Mouse (Mus musculus) embryonic facial prominence, embryonic 13.5 days (tissue): ENCODE measurements around the gene Pde8a. TPM values are rescaled to one million over a fixed set of nuclear protein-coding genes. Genes with fewer than 3 reads are reported as not detected.
"Not testable (repeated sequence)": the region's sequence is repeated elsewhere in the genome, so short reads cannot be mapped to it uniquely, and the experiment has no call there.

ENCODE experiments used
- ATAC-seq: fragments of 200-750 bp; cut with Nextera tagmentation; 2 replicates; pipeline ENCODE4 v1.8.0; 2017; ENCODE audit warnings: low read depth; ENCODE audit not compliant: insufficient number of reproducible peaks, insufficient read depth, low FRiP score, low TSS enrichment
- H3K27ac ChIP-seq: fragments of 300-500 bp; sonication (generic); 2 replicates; pipeline ENCODE4 v1.5.1; 2015; ENCODE audit warnings: moderate library complexity, mild to moderate bottlenecking, inconsistent platforms
- H3K27me3 ChIP-seq: fragments of 300-500 bp; sonication (generic); 2 replicates; pipeline ENCODE4 v1.6.1; 2015; ENCODE audit warnings: mild to moderate bottlenecking, inconsistent platforms
- H3K36me3 ChIP-seq: fragments of 300-500 bp; sonication (generic); 2 replicates; pipeline ENCODE4 v1.6.1; 2015; ENCODE audit warnings: mild to moderate bottlenecking, inconsistent platforms
- H3K4me1 ChIP-seq: fragments of 300-500 bp; sonication (generic); 2 replicates; pipeline ENCODE4 v1.6.1; 2015; ENCODE audit warnings: inconsistent platforms
- H3K4me2 ChIP-seq: fragments of 300-500 bp; sonication (generic); 2 replicates; pipeline ENCODE4 v1.6.1; 2015; ENCODE audit warnings: moderate library complexity, mild to moderate bottlenecking, inconsistent platforms
- H3K4me3 ChIP-seq: fragments of 300-500 bp; sonication (generic); 2 replicates; pipeline ENCODE4 v1.5.1; 2015; ENCODE audit warnings: mild to moderate bottlenecking, inconsistent platforms
- H3K9ac ChIP-seq: fragments of 300-500 bp; sonication (generic); 2 replicates; pipeline ENCODE4 v1.6.1; 2015; ENCODE audit warnings: mild to moderate bottlenecking, inconsistent platforms
- H3K9me3 ChIP-seq: fragments of 300-500 bp; sonication (generic); 2 replicates; pipeline ENCODE4 v1.6.1; 2016; ENCODE audit warnings: inconsistent platforms
- WGBS: fragments of 180-500 bp; shearing (Covaris S2); methylation state at CpG from one replicate; pipeline ENCODE4 v1.1.7; 2015; ENCODE audit warnings: mixed read lengths; 5-methylcytosine and 5-hydroxymethylcytosine counted together
- polyA plus RNA-seq: library from polyadenylated mRNA; unstranded; fragments of >200 nt; fragmentation: Nextera tagmentation; extraction: Ambion mirVana; gene quantifications from 2 replicates; pipeline ENCODE4 v1.2.1, GENCODE M21; 2015

The Pde8a gene
- polyA plus RNA-seq, 1 experiment from 2014 or later: 4.7 TPM

DNA sequence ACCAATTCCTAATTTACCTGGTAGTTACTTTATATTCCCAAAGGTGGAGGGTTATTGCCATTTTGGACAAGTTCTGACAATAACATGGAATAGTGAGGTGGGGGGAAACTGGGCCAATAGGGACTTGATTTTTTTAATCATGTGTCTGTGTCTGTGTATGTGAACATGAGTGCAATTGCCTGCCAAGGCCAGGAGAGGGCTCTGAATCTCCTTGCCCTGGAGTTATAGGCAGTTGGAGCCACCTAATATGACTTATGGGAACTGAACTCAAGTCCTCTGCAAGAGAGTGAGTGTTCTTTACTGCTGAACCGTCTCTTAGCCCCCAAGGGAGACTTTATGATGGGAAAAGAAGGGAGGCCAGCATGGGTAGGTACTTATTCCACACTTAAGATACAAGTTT lies 28.7 kb upstream of the Pde8a start:
- Histone ChIP-seq H3K27ac (no peak overlapping the region), H3K4me1 (peaks cover 1% of the 10 kb centered on the region), H3K9me3 (no peaks in the 10 kb centered on the region), H3K9ac (no peak overlapping the region), H3K4me3 (no peak overlapping the region), H3K27me3 (no peaks in the 10 kb centered on the region), H3K36me3 (no peaks in the 10 kb centered on the region), H3K4me2 (no peak overlapping the region)
- no peak for ATAC-seq
- 78% methylated on average over 1 of the region's 1 CpGs for WGBS

DNA sequence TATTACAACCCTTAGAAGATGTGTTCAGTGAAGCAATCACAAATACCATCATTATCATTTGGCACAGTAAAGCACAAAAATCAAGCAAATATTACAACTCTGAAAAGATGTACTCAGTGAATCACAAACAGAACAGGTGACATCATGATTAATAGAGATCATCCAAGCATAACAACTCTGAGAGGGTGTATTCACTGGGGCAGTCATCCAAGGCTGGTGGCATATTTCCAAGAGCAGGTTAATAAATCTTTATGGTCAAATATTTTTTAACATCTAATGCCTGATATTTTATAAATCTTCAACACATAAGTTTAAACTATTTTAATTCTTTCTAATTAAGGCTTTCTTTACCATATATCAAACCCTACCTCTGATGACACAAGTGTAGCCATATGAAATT lies 27.4 kb upstream of the Pde8a start:
- not testable (repeated sequence) for H3K9ac ChIP-seq, H3K4me3 ChIP-seq, H3K36me3 ChIP-seq, ATAC-seq, H3K27ac ChIP-seq, H3K9me3 ChIP-seq, H3K27me3 ChIP-seq, H3K4me2 ChIP-seq, H3K4me1 ChIP-seq

DNA sequence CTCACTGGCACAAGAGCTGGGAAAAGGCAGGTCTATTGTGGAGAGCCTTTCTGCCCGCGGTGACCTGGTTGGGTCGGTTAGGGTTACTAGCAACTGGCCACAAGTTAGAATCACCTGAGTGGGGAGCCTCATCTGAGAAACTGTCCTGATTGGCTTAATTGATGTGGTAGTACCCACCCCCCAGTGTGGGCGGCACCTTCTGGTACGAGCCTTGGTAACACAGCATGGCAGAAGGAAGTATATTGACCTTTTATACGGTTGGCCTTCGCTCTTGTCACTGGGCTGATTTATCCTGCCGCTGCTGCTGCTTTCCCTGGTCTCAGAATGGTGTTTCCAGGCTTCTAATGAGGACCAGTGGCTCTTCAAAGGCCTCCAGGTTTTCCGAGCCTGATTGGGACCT lies 24.2 kb upstream of the Pde8a start:
- WGBS: 78% methylated on average over 9 of the region's 9 CpGs
- no peak overlapping the region for H3K4me3 ChIP-seq
- no peak overlapping the region for H3K9ac ChIP-seq
- no peak overlapping the region for H3K27ac ChIP-seq
- no peak for ATAC-seq
- no peak overlapping the region for H3K4me2 ChIP-seq
- no peaks in the 10 kb centered on the region for H3K36me3 ChIP-seq
- no peaks in the 10 kb centered on the region for H3K27me3 ChIP-seq
- 0 out of 2 replicates have a peak, but pooled peaks cover 2% of the 10 kb centered on the region for H3K4me1 ChIP-seq
- H3K9me3 ChIP-seq: no peaks in the 10 kb centered on the region

GRCm38 (mm10) chr7:81195509-81195908 lies 17.9 kb upstream of the Pde8a start:
- H3K27ac ChIP-seq: no peak overlapping the region
- H3K36me3 ChIP-seq: no peaks in the 10 kb centered on the region
- H3K27me3 ChIP-seq: no peaks in the 10 kb centered on the region
- no peak for ATAC-seq
- H3K4me1 ChIP-seq: peaks cover 24% of the 10 kb centered on the region
- no peak overlapping the region for H3K9ac ChIP-seq
- no peak overlapping the region for H3K4me2 ChIP-seq
- no peak overlapping the region for H3K4me3 ChIP-seq
- 54% methylated on average over 4 of the region's 4 CpGs for WGBS
- H3K9me3 ChIP-seq: no peaks in the 10 kb centered on the region

DNA sequence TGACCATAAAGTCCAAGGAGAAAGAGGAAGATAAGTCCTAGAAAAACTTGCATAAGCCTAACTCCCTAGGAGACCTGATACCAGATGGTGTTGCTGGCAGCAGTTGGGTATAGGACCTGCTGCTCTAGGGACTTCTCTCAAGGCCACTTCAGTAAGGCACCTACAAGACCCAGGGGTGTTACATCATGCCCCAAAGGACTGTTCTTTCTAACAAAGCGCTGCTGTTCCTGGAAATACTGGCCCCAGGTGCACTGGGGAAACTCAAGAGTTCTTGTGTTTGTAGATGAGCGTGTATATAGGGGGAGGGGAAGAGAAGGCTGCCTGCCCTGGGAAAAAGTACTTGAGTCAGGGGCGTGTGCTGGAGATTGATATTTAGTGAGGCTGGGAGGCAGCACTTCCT lies 16.6 kb upstream of the Pde8a start:
- no peak overlapping the region for H3K4me3 ChIP-seq
- peaks cover 22% of the 10 kb centered on the region for H3K4me1 ChIP-seq
- H3K9me3 ChIP-seq: no peaks in the 10 kb centered on the region
- H3K4me2 ChIP-seq: no peak overlapping the region
- WGBS: 50% methylated on average over 3 of the region's 3 CpGs
- no peak for ATAC-seq
- H3K27ac ChIP-seq: no peak overlapping the region
- H3K9ac ChIP-seq: no peak overlapping the region
- H3K27me3 ChIP-seq: no peaks in the 10 kb centered on the region
- no peaks in the 10 kb centered on the region for H3K36me3 ChIP-seq

DNA sequence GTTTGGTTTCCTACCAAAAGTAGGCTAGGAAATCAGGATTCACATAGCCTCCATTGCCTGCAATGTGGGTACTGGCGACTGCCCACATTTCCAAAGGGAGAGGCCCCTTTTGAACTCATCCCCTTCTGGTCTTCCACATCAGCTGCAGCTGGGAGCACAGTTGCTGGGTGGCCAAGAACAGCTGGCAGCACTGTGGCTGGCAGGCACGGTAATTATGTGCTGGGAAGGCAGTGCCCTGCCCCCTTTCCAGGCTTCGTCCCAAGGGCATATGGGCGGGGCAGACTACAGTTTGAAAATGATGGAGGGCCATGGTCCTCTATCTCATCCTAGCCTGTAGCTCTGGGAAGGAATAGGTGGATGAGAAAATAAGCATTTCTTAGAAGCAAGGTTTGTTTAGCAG lies 14.9 kb upstream of the Pde8a start:
- WGBS: 19% methylated on average over 4 of the region's 4 CpGs
- peak overlapping the region; percentile 62; the same call in 1 of the 2 replicates for H3K27ac ChIP-seq
- no peaks in the 10 kb centered on the region for H3K36me3 ChIP-seq
- H3K4me1 ChIP-seq: peaks cover 37% of the 10 kb centered on the region
- no peaks in the 10 kb centered on the region for H3K9me3 ChIP-seq
- ATAC-seq: no peak
- H3K9ac ChIP-seq: peak overlapping the region; percentile 36; the same call in 1 of the 2 replicates
- H3K27me3 ChIP-seq: no peaks in the 10 kb centered on the region
- H3K4me3 ChIP-seq: no peak overlapping the region
- H3K4me2 ChIP-seq: no peak overlapping the region

GRCm38 (mm10) chr7:81199109-81199508 lies 14.3 kb upstream of the Pde8a start:
- Histone ChIP-seq H3K4me3 (no peak overlapping the region), H3K9ac (0 out of 2 replicates have a peak overlapping the region, but pooled peaks have one; percentile 11), H3K9me3 (no peaks in the 10 kb centered on the region), H3K4me2 (no peak overlapping the region), H3K27ac (0 out of 2 replicates have a peak overlapping the region, but pooled peaks have one; percentile 16), H3K36me3 (no peaks in the 10 kb centered on the region), H3K27me3 (no peaks in the 10 kb centered on the region), H3K4me1 (peaks cover 37% of the 10 kb centered on the region)
- no peak for ATAC-seq
- WGBS: 59% methylated on average over 5 of the region's 5 CpGs

DNA sequence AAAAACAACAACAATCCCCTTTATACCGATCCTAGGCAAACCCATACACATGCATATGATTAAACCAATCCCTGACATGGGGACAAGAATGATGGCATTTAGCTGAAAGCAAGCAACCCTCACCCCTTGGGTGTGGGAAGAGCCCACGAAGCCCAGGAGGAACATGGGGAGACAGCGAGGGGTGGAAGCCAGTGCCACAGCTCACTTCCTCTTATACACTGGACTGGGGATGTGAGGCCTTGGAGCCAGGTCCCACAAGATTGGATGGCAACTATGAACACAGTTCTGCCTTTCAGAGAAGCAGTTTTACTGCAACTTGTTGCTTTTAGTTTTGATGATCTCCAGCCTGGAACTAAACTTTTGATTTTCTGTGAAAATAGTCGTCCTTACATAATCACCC lies 13.6 kb upstream of the Pde8a start:
- ATAC-seq: no peak
- Histone ChIP-seq H3K27ac (no peak overlapping the region), H3K9ac (no peak overlapping the region), H3K4me2 (no peak overlapping the region), H3K4me1 (peaks cover 37% of the 10 kb centered on the region), H3K36me3 (no peaks in the 10 kb centered on the region), H3K27me3 (no peaks in the 10 kb centered on the region), H3K4me3 (no peak overlapping the region), H3K9me3 (no peaks in the 10 kb centered on the region)
- WGBS: 45% methylated on average over 4 of the region's 4 CpGs

DNA sequence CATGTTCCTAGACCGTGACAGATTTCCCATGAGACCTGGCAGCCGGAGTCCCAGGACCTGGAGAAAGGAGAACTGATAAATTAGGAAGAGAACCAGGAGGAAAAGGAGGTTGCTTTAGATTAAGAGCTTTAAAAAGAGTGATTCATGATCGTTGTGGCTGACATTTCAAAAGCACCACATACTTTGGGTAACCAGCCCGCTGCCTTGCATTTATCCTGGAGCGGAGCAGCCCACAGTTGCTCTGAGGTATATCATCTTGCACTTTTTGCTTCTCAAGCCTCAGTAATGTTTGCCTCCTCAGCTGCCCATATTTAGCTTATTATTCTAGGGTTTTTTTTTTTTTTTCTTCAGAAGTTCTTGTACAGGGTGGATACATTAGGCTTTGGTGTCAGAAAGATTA lies 11.0 kb upstream of the Pde8a start:
- no peak overlapping the region for H3K9ac ChIP-seq
- H3K9me3 ChIP-seq: no peaks in the 10 kb centered on the region
- no peak for ATAC-seq
- H3K27me3 ChIP-seq: no peaks in the 10 kb centered on the region; the same call in 1 of the 2 replicates
- WGBS: 26% methylated on average over 5 of the region's 5 CpGs
- no peaks in the 10 kb centered on the region for H3K36me3 ChIP-seq
- no peak overlapping the region; the same call in 1 of the 2 replicates for H3K27ac ChIP-seq
- H3K4me1 ChIP-seq: peaks cover 33% of the 10 kb centered on the region
- no peak overlapping the region for H3K4me2 ChIP-seq
- H3K4me3 ChIP-seq: no peak overlapping the region

DNA sequence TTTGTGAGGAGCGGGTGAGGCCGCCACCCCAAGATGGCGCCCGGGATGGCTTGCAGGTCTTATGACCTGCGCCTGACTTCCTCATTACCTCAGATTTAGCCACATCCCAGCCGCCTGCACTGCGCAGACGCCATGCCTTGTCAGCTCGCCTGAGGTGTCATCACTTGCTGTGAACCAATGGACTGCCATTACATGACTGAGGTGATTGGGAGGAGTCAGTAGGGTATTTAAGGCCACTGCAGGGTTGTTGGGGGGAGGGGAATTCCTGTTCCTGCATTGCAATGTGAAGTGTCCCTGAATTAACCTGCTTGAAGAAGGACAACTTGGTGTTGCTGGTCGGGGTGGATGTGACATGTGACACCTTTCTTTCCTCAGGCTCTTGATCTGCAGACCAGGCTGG lies 9.8 kb upstream of the Pde8a start:
- WGBS: 87% methylated on average over 10 of the region's 10 CpGs
- H3K27ac ChIP-seq, ATAC-seq: not testable (repeated sequence)

DNA sequence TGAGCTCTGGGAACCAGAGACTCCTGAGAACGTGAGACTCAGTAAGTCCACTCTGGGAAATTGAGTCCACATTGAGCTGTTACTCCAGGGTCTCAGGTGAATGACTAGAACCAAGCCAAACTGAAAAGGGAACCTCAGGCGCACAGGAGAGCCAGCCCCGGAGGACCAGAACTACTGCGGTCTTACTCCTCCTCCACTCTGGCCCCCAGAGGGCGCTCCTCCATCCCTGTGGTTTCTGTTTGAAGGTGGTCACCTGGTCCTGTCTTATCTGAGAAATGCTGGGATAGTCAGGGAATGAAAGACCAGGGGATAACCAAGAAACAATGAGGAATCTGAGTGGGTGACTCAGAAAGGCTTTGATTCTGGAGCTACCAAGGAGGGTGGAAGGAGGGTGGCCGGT lies 4.5 kb upstream of the Pde8a start:
- peaks cover 53% of the 10 kb centered on the region for H3K27me3 ChIP-seq
- no peak overlapping the region for H3K4me2 ChIP-seq
- no peaks in the 10 kb centered on the region for H3K36me3 ChIP-seq
- WGBS: 27% methylated on average over 6 of the region's 6 CpGs
- H3K4me3 ChIP-seq: no peak overlapping the region
- peaks cover 15% of the 10 kb centered on the region for H3K4me1 ChIP-seq
- H3K9me3 ChIP-seq: no peaks in the 10 kb centered on the region
- no peak for ATAC-seq
- H3K27ac ChIP-seq: no peak overlapping the region
- no peak overlapping the region for H3K9ac ChIP-seq

More for the DNA sequence above, 9.8 kb upstream of the Pde8a start:
- H3K4me2 ChIP-seq, H3K9me3 ChIP-seq, H3K27me3 ChIP-seq, H3K36me3 ChIP-seq, H3K9ac ChIP-seq, H3K4me3 ChIP-seq: not testable (repeated sequence)
- peaks cover 23% of the 10 kb centered on the region for H3K4me1 ChIP-seq

GRCm38 (mm10) chr7:81209979-81210685 lies 3.3 kb upstream of the Pde8a start:
- no peak for ATAC-seq
- no peak overlapping the region for H3K4me3 ChIP-seq
- no peaks in the 10 kb centered on the region for H3K9me3 ChIP-seq
- peaks cover 20% of the 10 kb centered on the region for H3K4me1 ChIP-seq
- H3K4me2 ChIP-seq: no peak overlapping the region
- peaks cover 65% of the 10 kb centered on the region for H3K27me3 ChIP-seq
- no peaks in the 10 kb centered on the region for H3K36me3 ChIP-seq
- no peak overlapping the region for H3K27ac ChIP-seq
- 34% methylated on average over 12 of the region's 12 CpGs for WGBS
- 0 out of 2 replicates have a peak overlapping the region, but pooled peaks have one; percentile 32 for H3K9ac ChIP-seq
